Mouse (Mus musculus) G1E-ER4 (cell line): ENCODE results near the gene Gpc6. TPM values are rescaled to one million over a fixed set of nuclear protein-coding genes. Genes with fewer than 3 reads are reported as not detected.

Experiments used
- GATA1 ChIP-seq: IDR thresholded peaks from one replicate; pipeline ENCODE4 v1.8.0; 2012; ENCODE audit warnings: low read length, inconsistent platforms
- polyA plus RNA-seq: library from polyadenylated mRNA; stranded (reverse); fragments of >175 nt; gene quantifications from 2 replicates; pipeline ENCODE4 v1.2.3, GENCODE M21; 2012

The Gpc6 gene
- polyA plus RNA-seq, 1 experiment: not detected

- no peak for TF ChIP-seq GATA1
Observed at GRCm38 (mm10) chr14:117762934-117763333, 837.8 kb downstream of the Gpc6 start.

DNA sequence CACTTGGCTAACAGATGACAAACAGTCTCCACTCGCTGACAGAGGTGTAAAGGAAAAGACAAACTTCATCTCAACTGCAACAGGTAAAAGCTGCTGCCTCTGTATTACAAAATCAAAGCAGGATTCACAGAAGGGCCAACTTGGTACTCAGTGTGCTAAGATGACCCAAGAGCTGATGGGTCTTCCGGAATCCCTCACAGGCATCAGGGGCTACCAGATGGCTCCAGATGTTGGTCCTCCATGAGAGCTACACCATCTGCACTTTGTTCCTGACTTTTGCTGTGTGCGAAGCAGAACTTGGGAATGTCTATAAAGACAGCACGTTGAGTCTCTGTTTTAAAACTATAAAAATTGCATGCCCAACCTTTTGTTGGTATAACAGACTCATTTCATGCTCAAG lies 842.7 kb downstream of the Gpc6 start:
- no peak for TF ChIP-seq GATA1

GRCm38 (mm10) chr14:117768697-117769096 lies 843.6 kb downstream of the Gpc6 start:
- no peak for TF ChIP-seq GATA1

- no peak for TF ChIP-seq GATA1
Observed at GRCm38 (mm10) chr14:117773373-117773772, 848.3 kb downstream of the Gpc6 start.

GRCm38 (mm10) chr14:117777866-117778500 lies 852.9 kb downstream of the Gpc6 start:
- TF ChIP-seq GATA1: no peak

GRCm38 (mm10) chr14:117778538-117779413 lies 853.7 kb downstream of the Gpc6 start:
- TF ChIP-seq GATA1: no peak

DNA sequence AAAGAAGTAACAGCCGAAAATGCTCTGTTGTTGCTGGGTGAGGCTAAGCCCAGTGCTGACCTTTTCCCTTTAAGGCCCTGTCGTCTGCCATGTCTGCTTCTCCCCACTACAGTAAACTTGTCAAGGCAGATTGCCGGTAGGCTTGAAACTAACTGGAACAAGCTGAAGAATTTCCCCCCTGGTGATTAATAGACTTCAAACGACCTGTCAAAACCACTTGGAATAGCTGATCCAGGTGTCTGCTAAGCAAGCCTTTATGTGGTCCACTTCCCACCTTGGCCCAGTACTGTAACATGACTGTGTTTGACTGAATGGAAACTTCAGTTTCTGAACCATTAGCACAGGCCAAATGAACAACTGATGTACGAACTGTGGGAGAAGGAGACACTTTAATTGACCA lies 856.6 kb downstream of the Gpc6 start:
- no peak for TF ChIP-seq GATA1

- no peak for TF ChIP-seq GATA1
Observed at GRCm38 (mm10) chr14:117783671-117784262, 858.7 kb downstream of the Gpc6 start.

- TF ChIP-seq GATA1: no peak
Observed at GRCm38 (mm10) chr14:117784960-117785359, 859.8 kb downstream of the Gpc6 start.

GRCm38 (mm10) chr14:117785507-117786085 lies 860.5 kb downstream of the Gpc6 start:
- no peak for TF ChIP-seq GATA1

DNA sequence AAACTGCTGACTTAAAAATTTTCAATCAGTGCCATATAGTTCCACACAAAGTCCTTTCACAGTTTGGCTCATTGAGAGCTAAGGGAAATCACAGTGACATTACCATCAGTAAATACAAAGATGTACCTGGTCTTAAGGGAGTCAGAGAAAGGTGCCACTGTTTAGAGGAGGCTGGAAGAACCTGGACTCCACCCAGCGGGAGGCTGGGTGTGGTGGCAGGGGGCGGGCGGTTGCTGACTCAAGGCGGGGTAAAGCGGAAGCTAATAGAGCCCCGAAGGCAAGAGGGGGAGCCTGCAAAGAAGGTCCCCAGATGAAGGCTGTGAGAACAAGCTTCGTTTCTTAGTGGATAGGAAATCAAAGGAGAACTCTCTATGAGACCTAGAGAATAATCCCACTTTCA lies 861.5 kb downstream of the Gpc6 start:
- TF ChIP-seq GATA1: no peak

GRCm38 (mm10) chr14:117794874-117795273 lies 869.8 kb downstream of the Gpc6 start:
- no peak for TF ChIP-seq GATA1

DNA sequence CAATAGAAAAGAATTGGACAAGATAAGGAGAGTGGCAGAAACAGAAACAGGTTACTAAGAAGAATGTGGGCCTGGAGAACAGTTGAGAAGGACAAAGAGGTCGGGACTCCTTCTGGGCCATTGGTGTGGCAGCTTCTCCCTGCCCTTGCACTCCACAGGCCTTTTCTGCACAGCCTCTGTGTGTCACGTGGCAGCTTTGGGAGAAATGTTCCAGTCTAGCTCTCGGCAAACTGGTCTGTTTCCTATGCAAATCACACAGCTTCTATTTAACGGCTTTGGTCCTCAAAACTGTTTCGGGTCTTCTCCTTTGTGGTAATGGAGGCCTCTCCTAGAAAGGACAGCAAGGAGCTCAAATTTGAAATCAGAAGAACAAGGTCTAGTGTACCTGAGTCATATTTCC lies 871.5 kb downstream of the Gpc6 start:
- no peak for TF ChIP-seq GATA1

DNA sequence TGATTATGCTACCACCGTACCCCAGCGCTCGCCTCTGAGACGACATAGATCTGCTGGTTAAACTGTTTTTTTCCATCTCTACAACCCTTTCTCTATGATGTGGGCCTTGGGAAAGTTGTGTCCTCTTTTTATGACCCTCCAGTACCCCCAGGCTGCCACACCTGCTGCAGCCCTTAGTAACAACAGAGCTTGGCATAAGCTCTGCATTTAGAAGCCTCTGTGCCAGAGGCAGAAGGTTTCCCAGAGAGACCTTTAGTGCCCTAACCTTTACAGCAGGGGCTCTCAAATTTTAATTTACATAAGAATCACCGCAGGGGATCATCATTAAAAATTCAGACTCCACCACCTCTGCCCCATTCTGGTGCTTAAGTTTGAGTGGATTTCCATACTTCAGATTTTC lies 875.3 kb downstream of the Gpc6 start:
- no peak for TF ChIP-seq GATA1

DNA sequence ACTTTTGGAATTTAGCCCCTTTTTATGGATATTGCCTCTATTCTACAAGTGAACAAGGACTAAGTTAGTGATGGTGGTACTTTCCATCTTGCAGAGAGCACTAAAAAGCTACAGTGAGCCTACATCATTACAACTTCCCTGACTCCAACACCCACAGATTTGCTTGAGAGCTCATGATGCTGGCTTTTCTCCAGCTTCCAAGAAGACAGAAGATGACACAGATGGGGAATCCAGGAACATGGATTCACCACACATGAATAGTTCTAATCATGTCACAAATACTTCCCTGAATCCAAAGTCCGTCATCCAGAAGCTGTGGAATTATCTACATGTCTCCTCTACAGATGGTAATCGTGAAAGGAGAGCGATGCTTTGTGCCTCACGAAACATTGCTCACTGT lies 882.7 kb downstream of the Gpc6 start:
- no peak for TF ChIP-seq GATA1

DNA sequence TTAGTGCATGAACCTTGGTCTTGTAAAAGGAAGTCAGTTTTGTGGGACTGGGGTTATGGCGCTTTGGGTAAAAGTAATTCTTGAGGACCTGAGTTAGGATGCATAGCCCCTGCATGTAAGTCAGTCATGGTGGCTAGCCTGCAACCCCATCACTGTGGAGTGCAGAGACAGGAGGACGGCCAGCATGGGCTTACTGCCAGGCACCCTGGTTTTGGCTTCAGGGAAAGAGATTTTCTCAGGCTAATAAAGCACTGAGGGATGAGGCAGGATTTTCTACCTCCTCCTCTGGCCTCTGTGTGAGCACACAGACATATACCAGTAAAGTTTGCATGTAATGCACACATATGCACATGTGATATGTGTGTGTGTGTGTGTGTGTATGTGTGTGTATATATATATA lies 883.2 kb downstream of the Gpc6 start:
- TF ChIP-seq GATA1: no peak
